Mouse (Mus musculus): ENCODE measurements at regions not wholly inside any gene's neighbourhood (a gene's known extent, or its start where the extent isn't known, plus 50 kb on each side); places are given as distances from the start of the nearest gene placed in this dataset.
"Not testable (repeated sequence)": the region's sequence is repeated elsewhere in the genome, so short reads cannot be mapped to it uniquely, and the experiment has no call there.

- H3K9ac ChIP-seq (replicated peaks; ENCODE audit: low read length): no peak overlapping the region
- no peaks in the 10 kb centered on the region for H3K4me1 ChIP-seq (ENCODE audit: insufficient read depth, low read length)
- H3K4me3 ChIP-seq (ENCODE audit: low read length): no peak overlapping the region
- H3K27ac ChIP-seq (ENCODE audit: low read length): no peak overlapping the region
- H3K36me3 ChIP-seq (ENCODE audit: insufficient read depth, low read length): no peaks in the 10 kb centered on the region
- WGBS: 73% methylated on average over 2 of the region's 2 CpGs
- no peak for ATAC-seq (ENCODE audit: low FRiP score, low TSS enrichment)
- no peaks in the 10 kb centered on the region for H3K9me3 ChIP-seq (ENCODE audit: low read length)
- no peak overlapping the region for H3K4me2 ChIP-seq (replicated peaks; ENCODE audit: low read depth, low read length)
- H3K27me3 ChIP-seq (ENCODE audit: insufficient read depth, low read length): no peaks in the 10 kb centered on the region
Observed at GRCm38 (mm10) chr11:22573166-22573565, 61.3 kb downstream of the Tmem17 start.

GRCm38 (mm10) chr11:22573802-22574201 lies 61.9 kb downstream of the Tmem17 start:
- Histone ChIP-seq H3K36me3 (ENCODE audit: insufficient read depth, low read length) (no peaks in the 10 kb centered on the region), H3K4me1 (ENCODE audit: insufficient read depth, low read length) (no peaks in the 10 kb centered on the region), H3K9ac (replicated peaks; ENCODE audit: low read length) (no peak overlapping the region), H3K9me3 (ENCODE audit: low read length) (no peaks in the 10 kb centered on the region), H3K27ac (ENCODE audit: low read length) (no peak overlapping the region), H3K4me3 (ENCODE audit: low read length) (no peak overlapping the region), H3K4me2 (replicated peaks; ENCODE audit: low read depth, low read length) (no peak overlapping the region), H3K27me3 (ENCODE audit: insufficient read depth, low read length) (no peaks in the 10 kb centered on the region)
- ATAC-seq (ENCODE audit: low FRiP score, low TSS enrichment): no peak
- 57% methylated on average over 3 of the region's 3 CpGs for WGBS

GRCm38 (mm10) chr11:22574506-22574905 lies 62.6 kb downstream of the Tmem17 start:
- ATAC-seq (ENCODE audit: low FRiP score, low TSS enrichment): no peak
- 88% methylated on average over 2 of the region's 2 CpGs for WGBS
- no peak overlapping the region for H3K9ac ChIP-seq (replicated peaks; ENCODE audit: low read length)
- H3K4me3 ChIP-seq (ENCODE audit: low read length): no peak overlapping the region
- H3K4me2 ChIP-seq (replicated peaks; ENCODE audit: low read depth, low read length): no peak overlapping the region
- no peaks in the 10 kb centered on the region for H3K9me3 ChIP-seq (ENCODE audit: low read length)
- H3K4me1 ChIP-seq (ENCODE audit: insufficient read depth, low read length): no peaks in the 10 kb centered on the region
- no peaks in the 10 kb centered on the region for H3K36me3 ChIP-seq (ENCODE audit: insufficient read depth, low read length)
- H3K27me3 ChIP-seq (ENCODE audit: insufficient read depth, low read length): no peaks in the 10 kb centered on the region
- no peak overlapping the region for H3K27ac ChIP-seq (ENCODE audit: low read length)

- Histone ChIP-seq H3K9me3 (ENCODE audit: low read length) (no peaks in the 10 kb centered on the region), H3K4me3 (ENCODE audit: low read length) (no peak overlapping the region), H3K4me1 (ENCODE audit: insufficient read depth, low read length) (peaks cover 30% of the 10 kb centered on the region), H3K27ac (ENCODE audit: low read length) (peak overlapping the region; percentile 69), H3K4me2 (replicated peaks; ENCODE audit: low read depth, low read length) (peak overlapping the region; percentile 49), H3K27me3 (ENCODE audit: insufficient read depth, low read length) (no peaks in the 10 kb centered on the region), H3K36me3 (ENCODE audit: insufficient read depth, low read length) (no peaks in the 10 kb centered on the region), H3K9ac (replicated peaks; ENCODE audit: low read length) (no peak overlapping the region)
- WGBS: 36% methylated on average over 5 of the region's 5 CpGs
- ATAC-seq (ENCODE audit: low FRiP score, low TSS enrichment): peak; percentile 72
Observed at GRCm38 (mm10) chr11:22584100-22584487, 72.2 kb downstream of the Tmem17 start.

- Histone ChIP-seq H3K4me2 (replicated peaks; ENCODE audit: low read depth, low read length) (peak overlapping the region; percentile 49), H3K9me3 (ENCODE audit: low read length) (no peaks in the 10 kb centered on the region), H3K27ac (ENCODE audit: low read length) (peak overlapping the region; percentile 52), H3K36me3 (ENCODE audit: insufficient read depth, low read length) (no peaks in the 10 kb centered on the region), H3K9ac (replicated peaks; ENCODE audit: low read length) (0 out of 2 replicates have a peak overlapping the region, but pooled peaks have one; percentile 1), H3K27me3 (ENCODE audit: insufficient read depth, low read length) (no peaks in the 10 kb centered on the region), H3K4me3 (ENCODE audit: low read length) (no peak overlapping the region), H3K4me1 (ENCODE audit: insufficient read depth, low read length) (peaks cover 30% of the 10 kb centered on the region)
- WGBS: 12% methylated on average over 14 of the region's 14 CpGs
- ATAC-seq (ENCODE audit: low FRiP score, low TSS enrichment): peak; percentile 81
Observed at GRCm38 (mm10) chr11:22584488-22585158, 72.7 kb downstream of the Tmem17 start.

GRCm38 (mm10) chr11:22587691-22588241 lies 75.9 kb downstream of the Tmem17 start:
- no peak overlapping the region for H3K9ac ChIP-seq (replicated peaks; ENCODE audit: low read length)
- WGBS: 52% methylated on average over 7 of the region's 7 CpGs
- H3K27me3 ChIP-seq (ENCODE audit: insufficient read depth, low read length): no peaks in the 10 kb centered on the region
- no peak overlapping the region for H3K4me3 ChIP-seq (ENCODE audit: low read length)
- H3K27ac ChIP-seq (ENCODE audit: low read length): peak overlapping the region; percentile 74
- H3K36me3 ChIP-seq (ENCODE audit: insufficient read depth, low read length): no peaks in the 10 kb centered on the region
- H3K4me2 ChIP-seq (replicated peaks; ENCODE audit: low read depth, low read length): no peak overlapping the region
- no peaks in the 10 kb centered on the region for H3K9me3 ChIP-seq (ENCODE audit: low read length)
- no peak for ATAC-seq (ENCODE audit: low FRiP score, low TSS enrichment)
- H3K4me1 ChIP-seq (ENCODE audit: insufficient read depth, low read length): peaks cover 30% of the 10 kb centered on the region

DNA sequence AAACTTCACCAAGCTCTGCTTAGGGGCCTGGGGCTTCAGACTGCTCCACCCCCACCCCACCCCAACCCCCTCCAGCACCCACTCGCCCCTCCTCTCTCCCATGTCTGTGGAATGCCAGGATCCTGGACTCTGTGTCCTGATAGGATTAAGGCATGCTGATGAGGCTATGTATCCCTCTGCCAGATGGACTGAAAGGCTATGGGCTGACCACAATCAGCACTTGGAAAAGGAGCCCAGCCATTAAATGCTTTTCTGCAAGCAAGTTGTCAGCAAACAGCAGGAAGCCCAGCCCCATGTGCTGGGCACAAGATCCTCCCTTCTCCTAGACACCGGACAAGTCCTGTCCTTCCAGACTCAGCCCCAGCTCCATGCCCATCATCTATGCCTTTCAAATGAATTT lies 76.7 kb downstream of the Tmem17 start:
- peaks cover 30% of the 10 kb centered on the region for H3K4me1 ChIP-seq (ENCODE audit: insufficient read depth, low read length)
- H3K27me3 ChIP-seq (ENCODE audit: insufficient read depth, low read length): no peaks in the 10 kb centered on the region

GRCm38 (mm10) chr11:22589901-22590300 lies 78.0 kb downstream of the Tmem17 start:
- Histone ChIP-seq H3K9me3 (ENCODE audit: low read length) (no peaks in the 10 kb centered on the region), H3K9ac (replicated peaks; ENCODE audit: low read length) (no peak overlapping the region), H3K4me1 (ENCODE audit: insufficient read depth, low read length) (peaks cover 20% of the 10 kb centered on the region), H3K4me3 (ENCODE audit: low read length) (no peak overlapping the region), H3K27ac (ENCODE audit: low read length) (no peak overlapping the region), H3K4me2 (replicated peaks; ENCODE audit: low read depth, low read length) (no peak overlapping the region), H3K36me3 (ENCODE audit: insufficient read depth, low read length) (no peaks in the 10 kb centered on the region), H3K27me3 (ENCODE audit: insufficient read depth, low read length) (no peaks in the 10 kb centered on the region)
- no peak for ATAC-seq (ENCODE audit: low FRiP score, low TSS enrichment)
- 39% methylated on average over 2 of the region's 2 CpGs for WGBS

More for the DNA sequence above, 76.7 kb downstream of the Tmem17 start:
- 43% methylated on average over 2 of the region's 2 CpGs for WGBS
- no peaks in the 10 kb centered on the region for H3K9me3 ChIP-seq (ENCODE audit: low read length)
- ATAC-seq (ENCODE audit: low FRiP score, low TSS enrichment): no peak
- H3K36me3 ChIP-seq (ENCODE audit: insufficient read depth, low read length): no peaks in the 10 kb centered on the region
- no peak overlapping the region for H3K4me2 ChIP-seq (replicated peaks; ENCODE audit: low read depth, low read length)
- no peak overlapping the region for H3K9ac ChIP-seq (replicated peaks; ENCODE audit: low read length)
- no peak overlapping the region for H3K4me3 ChIP-seq (ENCODE audit: low read length)
- H3K27ac ChIP-seq (ENCODE audit: low read length): peak overlapping the region; percentile 74; the same call in 1 of the 2 replicates

DNA sequence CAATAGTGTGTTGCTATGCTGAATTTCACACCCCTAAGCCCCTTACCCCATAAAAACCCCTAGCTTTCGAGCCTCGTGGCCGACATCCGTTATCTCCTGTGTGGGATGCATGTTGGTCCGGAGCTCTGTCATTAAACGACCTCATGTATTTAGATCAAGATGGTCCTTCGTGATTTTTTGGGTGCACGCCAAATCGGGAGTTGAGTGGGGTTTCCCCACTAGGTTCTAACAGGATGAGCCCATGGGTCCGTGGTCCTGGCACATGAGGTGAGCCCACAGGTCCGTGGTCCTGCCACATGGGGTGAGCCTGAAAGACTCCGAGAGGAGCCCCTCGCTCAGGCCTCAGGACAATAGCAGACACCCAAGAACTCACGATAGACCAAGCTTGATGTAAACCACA lies 79.2 kb downstream of the Tmem17 start:
- 92% methylated on average over 14 of the region's 14 CpGs for WGBS
- H3K36me3 ChIP-seq (ENCODE audit: insufficient read depth, low read length); H3K27me3 ChIP-seq (ENCODE audit: insufficient read depth, low read length); H3K4me2 ChIP-seq (replicated peaks; ENCODE audit: low read depth, low read length); ATAC-seq (ENCODE audit: low FRiP score, low TSS enrichment); H3K9ac ChIP-seq (replicated peaks; ENCODE audit: low read length); H3K27ac ChIP-seq (ENCODE audit: low read length); H3K4me3 ChIP-seq (ENCODE audit: low read length); H3K9me3 ChIP-seq (ENCODE audit: low read length): not testable (repeated sequence)
- H3K4me1 ChIP-seq (ENCODE audit: insufficient read depth, low read length): peaks cover 19% of the 10 kb centered on the region; the same call in 1 of the 2 replicates

- H3K27ac ChIP-seq (ENCODE audit: low read length): no peak overlapping the region
- no peak overlapping the region for H3K4me2 ChIP-seq (replicated peaks; ENCODE audit: low read depth, low read length)
- no peaks in the 10 kb centered on the region for H3K9me3 ChIP-seq (ENCODE audit: low read length)
- H3K9ac ChIP-seq (replicated peaks; ENCODE audit: low read length): no peak overlapping the region
- peaks cover 13% of the 10 kb centered on the region; the same call in 1 of the 2 replicates for H3K4me1 ChIP-seq (ENCODE audit: insufficient read depth, low read length)
- no peak overlapping the region for H3K4me3 ChIP-seq (ENCODE audit: low read length)
- H3K36me3 ChIP-seq (ENCODE audit: insufficient read depth, low read length): no peaks in the 10 kb centered on the region
- no peak for ATAC-seq (ENCODE audit: low FRiP score, low TSS enrichment)
- H3K27me3 ChIP-seq (ENCODE audit: insufficient read depth, low read length): no peaks in the 10 kb centered on the region
- 84% methylated on average over 5 of the region's 5 CpGs for WGBS
Observed at GRCm38 (mm10) chr11:22592706-22593105, 80.8 kb downstream of the Tmem17 start.

Measured in kidney, embryonic 16.5 days (tissue).